Mouse (Mus musculus) limb, embryonic 14.5 days (tissue): ENCODE measurements around the gene Fam229b. TPM values are rescaled to one million over a fixed set of nuclear protein-coding genes. Genes with fewer than 3 reads are reported as not detected.

ENCODE experiments used
- ATAC-seq: fragments of 200-750 bp; cut with Nextera tagmentation; 2 replicates; pipeline ENCODE4 v1.8.0; 2017; ENCODE audit warnings: low read depth, moderate number of reproducible peaks, moderate TSS enrichment; ENCODE audit not compliant: low FRiP score
- DNase-seq: peaks from one replicate; pipeline ENCODE4 v3.0.0-alpha.2; 2015; ENCODE audit warnings: low spot score
- H3K27ac ChIP-seq: fragments of 300-500 bp; sonication (generic); replicated peaks from 2 replicates; pipeline ENCODE4 v1.5.1; 2014; ENCODE audit warnings: low read depth, mild to moderate bottlenecking, low read length, moderate library complexity, mixed read lengths
- H3K27me3 ChIP-seq: fragments of 300-500 bp; sonication (generic); 2 replicates; pipeline ENCODE4 v1.6.1; 2014; ENCODE audit warnings: low read length, mixed read lengths; ENCODE audit not compliant: control insufficient read depth, insufficient read depth
- H3K36me3 ChIP-seq: fragments of 300-500 bp; sonication (generic); 2 replicates; pipeline ENCODE4 v1.6.1; 2014; ENCODE audit warnings: mild to moderate bottlenecking, low read length, moderate library complexity, mixed read lengths; ENCODE audit not compliant: control insufficient read depth, insufficient read depth
- H3K4me1 ChIP-seq: fragments of 300-500 bp; sonication (generic); 2 replicates; pipeline ENCODE4 v1.6.1; 2014; ENCODE audit warnings: antibody characterized with exemption, low read length, mixed read lengths; ENCODE audit not compliant: control insufficient read depth, insufficient read depth
- H3K4me2 ChIP-seq: fragments of 300-500 bp; sonication (generic); replicated peaks from 2 replicates; pipeline ENCODE4 v1.6.1; 2014; ENCODE audit warnings: low read depth, mild to moderate bottlenecking, low read length, moderate library complexity; ENCODE audit not compliant: severe bottlenecking
- H3K4me3 ChIP-seq: fragments of 300-500 bp; sonication (generic); replicated peaks from 2 replicates; pipeline ENCODE4 v1.5.1; 2014; ENCODE audit warnings: low read length
- H3K9ac ChIP-seq: fragments of 300-500 bp; sonication (generic); 2 replicates; pipeline ENCODE4 v1.6.1; 2014; ENCODE audit warnings: mild to moderate bottlenecking, low read depth, low read length, moderate library complexity; ENCODE audit not compliant: severe bottlenecking
- H3K9me3 ChIP-seq: fragments of 300-500 bp; sonication (generic); 2 replicates; pipeline ENCODE4 v1.6.1; 2016; ENCODE audit warnings: low read length; ENCODE audit not compliant: control insufficient read depth
- POLR2A ChIP-seq: fragments of 200-500 bp; IDR thresholded peaks from 2 replicates; pipeline ENCODE4 v1.8.0; 2012; ENCODE audit warnings: inconsistent platforms, mild to moderate bottlenecking, moderate library complexity, borderline replicate concordance; ENCODE audit not compliant: insufficient read depth, insufficient read length; ENCODE audit errors: extremely low read depth
- WGBS: fragments of 180-500 bp; shearing (Covaris S2); extraction: QIAGEN DNeasy Blood & Tissue Kit; methylation state at CpG from one replicate; pipeline ENCODE4 v1.1.7; 2014; 5-methylcytosine and 5-hydroxymethylcytosine counted together
- polyA plus RNA-seq, 2 experiments: library from polyadenylated mRNA; depleted of rRNA in 1 of 2; stranded (reverse) in 1 of 2; unstranded in 1 of 2; fragments of >200 nt; fragmentation: Nextera tagmentation in 1 of 2; extraction: Ambion mirVana in 1 of 2; gene quantifications; 2 replicates each; pipeline versions ENCODE4 v1.2.1 to v1.2.3; 2012 to 2014

The Fam229b gene
- polyA plus RNA-seq, 2 experiments: 7.6 to 10.9 TPM

DNA sequence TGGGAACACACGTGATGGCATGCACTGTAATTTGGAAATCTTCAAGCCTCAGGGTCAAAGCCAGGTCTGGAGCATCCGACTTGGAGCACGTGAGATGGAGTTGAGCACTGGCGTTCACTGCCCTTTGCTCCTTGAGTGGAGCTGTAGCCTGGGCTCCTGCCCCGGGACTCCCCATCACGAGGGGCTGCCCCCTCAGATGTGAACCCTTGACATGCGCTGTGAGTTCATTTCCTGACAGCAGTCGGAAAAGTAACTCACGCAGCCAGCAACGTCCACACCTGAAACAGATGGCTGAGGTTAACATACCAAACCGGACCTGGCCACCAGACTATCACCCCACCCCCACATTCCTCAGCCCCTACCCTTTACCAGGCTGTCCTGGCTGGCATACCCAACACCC is 33.9 kb upstream of the Fam229b start:
- no peak for DNase-seq
- H3K27me3 ChIP-seq: no peaks in the 10 kb centered on the region
- H3K4me1 ChIP-seq: 0 out of 2 replicates have a peak, but pooled peaks cover 17% of the 10 kb centered on the region
- H3K4me2 ChIP-seq: no peak overlapping the region
- no peaks in the 10 kb centered on the region for H3K9me3 ChIP-seq
- no peak for ATAC-seq
- no peak overlapping the region for H3K9ac ChIP-seq
- H3K36me3 ChIP-seq: no peaks in the 10 kb centered on the region
- no peak overlapping the region for H3K4me3 ChIP-seq
- no peak overlapping the region for H3K27ac ChIP-seq
- WGBS: 53% methylated on average over 11 of the region's 11 CpGs
- TF ChIP-seq POLR2A: no peak

DNA sequence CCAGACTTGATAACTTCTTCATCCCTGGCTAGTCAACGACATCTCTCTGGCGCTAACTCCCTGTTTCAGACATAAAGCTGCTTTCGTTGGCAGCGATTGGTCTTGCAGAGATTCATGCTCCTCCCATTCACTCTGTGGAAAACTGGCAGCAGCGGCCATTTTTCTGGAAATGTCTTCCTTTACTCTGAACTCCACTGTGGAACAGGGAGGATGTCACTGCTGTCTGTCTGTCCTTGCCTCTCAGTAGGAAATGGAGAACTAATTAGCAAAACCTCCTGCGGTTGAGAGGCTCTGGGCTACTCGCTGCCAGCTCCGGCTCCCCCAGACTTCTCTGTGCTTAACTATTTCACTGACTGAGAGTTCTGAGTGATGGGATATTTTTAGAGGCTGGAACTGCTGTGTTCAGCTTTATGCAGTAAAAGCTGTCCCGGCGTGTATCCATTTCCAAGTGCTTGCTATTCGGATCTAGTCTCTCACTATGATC is 32.0 kb upstream of the Fam229b start:
- peak overlapping the region; percentile 9; the same call in 1 of the 2 replicates for H3K9ac ChIP-seq
- peak overlapping the region; percentile 7; the same call in 1 of the 2 replicates for H3K4me3 ChIP-seq
- H3K4me2 ChIP-seq: peak overlapping the region; percentile 6; the same call in 1 of the 2 replicates
- 0 out of 2 replicates have a peak, but pooled peaks cover 14% of the 10 kb centered on the region for H3K4me1 ChIP-seq
- H3K27me3 ChIP-seq: no peaks in the 10 kb centered on the region
- DNase-seq: peak; percentile 72
- peak; percentile 18; the same call in 1 of the 2 replicates for ATAC-seq
- H3K27ac ChIP-seq: no peak overlapping the region
- H3K9me3 ChIP-seq: no peaks in the 10 kb centered on the region
- TF ChIP-seq POLR2A: no peak
- WGBS: 24% methylated on average over 11 of the region's 11 CpGs
- H3K36me3 ChIP-seq: no peaks in the 10 kb centered on the region

DNA sequence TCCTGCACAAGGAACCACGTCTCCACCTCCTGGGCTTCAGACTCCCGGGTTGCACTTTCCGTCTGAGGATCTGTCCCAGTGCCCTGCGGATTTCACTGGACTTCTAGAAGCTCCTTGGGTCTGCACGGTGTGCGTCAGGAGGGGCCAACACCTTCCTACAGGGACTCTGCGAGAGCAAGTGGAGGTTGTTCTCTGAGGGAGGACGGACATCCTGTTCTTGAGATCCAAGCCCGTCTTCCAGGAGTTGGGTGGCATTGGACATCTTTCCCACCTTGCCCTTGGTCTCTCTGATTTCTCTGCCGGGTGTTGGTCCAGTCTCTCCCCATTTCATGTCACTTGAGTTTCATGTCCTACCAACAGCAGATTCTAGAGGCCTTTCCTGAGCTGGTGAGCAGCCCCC is 30.0 kb upstream of the Fam229b start, which contains the start of gene Ccn6:
Gene Ccn6 (minus strand): TSS at position 101 of the 400 bp plus-strand sequence.
- H3K9ac ChIP-seq: no peak within 1 kb of the TSS

DNA sequence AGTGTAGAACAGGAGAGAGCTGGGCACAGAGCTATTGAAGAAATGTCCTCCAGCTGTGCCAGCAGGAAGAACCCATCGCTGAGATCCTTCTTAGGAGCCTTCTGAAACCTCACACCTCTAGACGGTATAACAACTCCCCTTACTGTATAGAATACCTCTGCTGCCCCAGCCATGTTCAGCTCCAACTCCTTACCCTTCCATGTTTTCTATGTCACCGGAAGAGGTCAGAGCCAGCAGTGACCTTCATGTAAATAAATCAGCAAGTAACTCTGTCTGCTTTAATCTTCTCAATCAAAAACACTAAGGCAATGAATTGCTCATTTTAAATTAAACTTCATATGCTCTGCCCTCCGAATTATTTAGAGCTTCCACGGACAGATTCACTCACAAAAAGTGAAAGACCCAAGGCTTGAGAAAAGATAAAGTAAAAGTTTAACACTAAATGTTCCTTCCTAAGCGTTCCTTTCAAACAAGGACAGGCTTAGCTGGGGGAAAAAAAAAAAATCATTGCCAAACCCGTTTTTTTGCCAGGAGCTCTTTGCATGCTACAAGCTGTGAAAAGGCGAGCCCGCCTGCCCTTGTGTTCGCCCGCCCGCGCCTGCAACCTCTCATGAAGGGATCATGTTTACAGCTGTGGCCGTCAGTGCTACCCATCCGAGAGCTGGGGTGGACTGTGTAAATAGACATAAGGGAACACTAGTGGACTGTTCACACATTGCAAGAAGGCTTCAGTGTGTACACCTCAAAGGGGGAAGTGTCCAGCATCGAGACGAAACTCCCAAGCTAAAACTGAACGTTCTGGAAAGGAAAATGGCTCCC is 29.2 kb upstream of the Fam229b start:
- DNase-seq (no peak), ATAC-seq (no peak)
- H3K27me3 ChIP-seq: no peaks in the 10 kb centered on the region
- no peaks in the 10 kb centered on the region for H3K36me3 ChIP-seq
- no peak overlapping the region for H3K9ac ChIP-seq
- H3K9me3 ChIP-seq: no peaks in the 10 kb centered on the region
- 18% methylated on average over 18 of the region's 18 CpGs for WGBS
- H3K27ac ChIP-seq: no peak overlapping the region
- H3K4me3 ChIP-seq: no peak overlapping the region
- H3K4me2 ChIP-seq: 0 out of 2 replicates have a peak overlapping the region, but pooled peaks have one; percentile 17
- 0 out of 2 replicates have a peak, but pooled peaks cover 6% of the 10 kb centered on the region for H3K4me1 ChIP-seq
- TF ChIP-seq POLR2A: no peak

More for the DNA sequence above, 30.0 kb upstream of the Fam229b start, which contains the start of gene Ccn6:
- H3K4me2 ChIP-seq: 0 out of 2 replicates have a peak within 1 kb of the TSS, but pooled peaks have one; percentile 17
- no peaks in the 10 kb centered on the region for H3K27me3 ChIP-seq
- no peaks in the 10 kb centered on the region for H3K36me3 ChIP-seq
- H3K4me3 ChIP-seq: no peak within 1 kb of the TSS
- DNase-seq: no peak
- 90% methylated on average over 10 of the region's 10 CpGs for WGBS
- 0 out of 2 replicates have a peak, but pooled peaks cover 6% of the 10 kb centered on the region for H3K4me1 ChIP-seq
- H3K9me3 ChIP-seq: no peaks in the 10 kb centered on the region
- TF ChIP-seq POLR2A: no peak
- H3K27ac ChIP-seq: no peak within 1 kb of the TSS
- no peak for ATAC-seq

DNA sequence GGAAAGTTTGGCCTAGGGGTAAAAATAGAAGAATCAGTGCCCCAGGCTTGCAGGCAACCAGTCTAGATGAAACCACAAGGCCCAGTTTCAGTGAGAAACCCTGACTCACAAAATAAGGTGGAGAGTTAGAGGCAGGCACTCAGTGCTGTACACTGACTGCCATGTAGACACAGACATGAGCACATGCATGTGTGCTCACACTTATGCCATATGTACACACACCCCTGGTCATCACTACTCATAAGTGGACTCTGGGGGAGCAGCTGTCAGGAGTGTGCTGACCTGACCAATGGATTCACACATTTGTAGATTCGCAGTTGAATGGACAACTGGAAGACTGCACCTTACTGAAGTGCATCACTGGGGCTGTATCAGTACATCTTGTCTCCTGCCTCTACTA is 27.7 kb upstream of the Fam229b start:
- no peak overlapping the region for H3K27ac ChIP-seq
- DNase-seq (no peak), ATAC-seq (no peak)
- no peaks in the 10 kb centered on the region for H3K9me3 ChIP-seq
- H3K4me1 ChIP-seq: 0 out of 2 replicates have a peak, but pooled peaks cover 6% of the 10 kb centered on the region
- no peak overlapping the region for H3K4me2 ChIP-seq
- no peaks in the 10 kb centered on the region for H3K27me3 ChIP-seq
- no peak overlapping the region for H3K9ac ChIP-seq
- 100% methylated on average over 1 of the region's 1 CpGs for WGBS
- no peak for TF ChIP-seq POLR2A
- no peak overlapping the region for H3K4me3 ChIP-seq
- no peaks in the 10 kb centered on the region for H3K36me3 ChIP-seq
